Mouse (Mus musculus): ENCODE data around the gene Aaas. TPM values are rescaled to one million over a fixed set of nuclear protein-coding genes. Genes with fewer than 3 reads are reported as not detected.

The Aaas gene
- polyA plus RNA-seq, 1 experiment from 2014 or later: 74.7 TPM

Other genes with a start within 250 kb of the Aaas start
- 14.9 and 15.0 TPM in 2 replicates for gene Spryd3, start 214.5 kb downstream of the Aaas start, polyA plus RNA-seq (2016; fragmentation: Nextera tagmentation; extraction: Ambion mirVana)
- gene Igfbp6, start 206.4 kb downstream of the Aaas start, polyA plus RNA-seq (2016; fragmentation: Nextera tagmentation; extraction: Ambion mirVana): 0.72 and 1.1 TPM in 2 replicates
- 28.3 and 29.8 TPM in 2 replicates for gene Soat2, start 200.2 kb downstream of the Aaas start, polyA plus RNA-seq (2016; fragmentation: Nextera tagmentation; extraction: Ambion mirVana)
- gene Zfp740, start 147.5 kb downstream of the Aaas start, polyA plus RNA-seq (2016; fragmentation: Nextera tagmentation; extraction: Ambion mirVana): 31.2 and 32.0 TPM in 2 replicates
- gene Csad, start 146.0 kb downstream of the Aaas start, polyA plus RNA-seq (2016; fragmentation: Nextera tagmentation; extraction: Ambion mirVana): 21.9 and 26.6 TPM in 2 replicates
- 6.4 and 8.9 TPM in 2 replicates for gene Itgb7, start 118.8 kb downstream of the Aaas start, polyA plus RNA-seq (2016; fragmentation: Nextera tagmentation; extraction: Ambion mirVana)
- 4.4 and 4.9 TPM in 2 replicates for gene Rarg, start 93.3 kb downstream of the Aaas start, polyA plus RNA-seq (2016; fragmentation: Nextera tagmentation; extraction: Ambion mirVana)
- not detected in 2 replicates for gene Gm9918, start 80.2 kb downstream of the Aaas start, polyA plus RNA-seq (2016; fragmentation: Nextera tagmentation; extraction: Ambion mirVana)
- 40.8 and 41.6 TPM in 2 replicates for gene Mfsd5, start 71.3 kb downstream of the Aaas start, polyA plus RNA-seq (2016; fragmentation: Nextera tagmentation; extraction: Ambion mirVana)
- 38.6 and 39.4 TPM in 2 replicates for gene Espl1, start 54.5 kb downstream of the Aaas start, polyA plus RNA-seq (2016; fragmentation: Nextera tagmentation; extraction: Ambion mirVana)
- 150 and 168 TPM in 2 replicates for gene Pfdn5, start 24.7 kb downstream of the Aaas start, polyA plus RNA-seq (2016; fragmentation: Nextera tagmentation; extraction: Ambion mirVana)
- 62.0 and 66.8 TPM in 2 replicates for gene Myg1, start 19.1 kb downstream of the Aaas start, polyA plus RNA-seq (2016; fragmentation: Nextera tagmentation; extraction: Ambion mirVana)
- gene Sp7, start 16.4 kb upstream of the Aaas start, polyA plus RNA-seq (2016; fragmentation: Nextera tagmentation; extraction: Ambion mirVana): 0.37 and 0.63 TPM in 2 replicates
- gene Sp1, start 55.4 kb upstream of the Aaas start, polyA plus RNA-seq (2016; fragmentation: Nextera tagmentation; extraction: Ambion mirVana): 5.1 and 5.6 TPM in 2 replicates
- 0.12 and 0.31 TPM in 2 replicates for gene Amhr2, start 94.6 kb upstream of the Aaas start, polyA plus RNA-seq (2016; fragmentation: Nextera tagmentation; extraction: Ambion mirVana)
- gene Prr13, start 108.3 kb upstream of the Aaas start, polyA plus RNA-seq (2016; fragmentation: Nextera tagmentation; extraction: Ambion mirVana): 119 and 126 TPM in 2 replicates
- gene Pcbp2, start 119.8 kb upstream of the Aaas start, polyA plus RNA-seq (2016; fragmentation: Nextera tagmentation; extraction: Ambion mirVana): 101 and 104 TPM in 2 replicates
- not detected in 2 replicates for gene Gm10337, start 153.0 kb upstream of the Aaas start, polyA plus RNA-seq (2016; fragmentation: Nextera tagmentation; extraction: Ambion mirVana)
- 4.2 and 4.5 TPM in 2 replicates for gene Map3k12, start 166.3 kb upstream of the Aaas start, polyA plus RNA-seq (2016; fragmentation: Nextera tagmentation; extraction: Ambion mirVana)
- gene Tarbp2, start 167.4 kb upstream of the Aaas start, polyA plus RNA-seq (2016; fragmentation: Nextera tagmentation; extraction: Ambion mirVana): 63.5 and 66.7 TPM in 2 replicates
- gene Npff, start 174.2 kb upstream of the Aaas start, polyA plus RNA-seq (2016; fragmentation: Nextera tagmentation; extraction: Ambion mirVana): 1.0 TPM in 2 replicates

Measured in liver, embryonic 12.5 days (tissue).